Mouse (Mus musculus): ENCODE data around the gene Col5a2. TPM values are rescaled to one million over a fixed set of nuclear protein-coding genes. Genes with fewer than 3 reads are reported as not detected.

The Col5a2 gene
- total and polyA plus RNA-seq, 2 experiments from 2014 or later = 5.7 to 37.0 TPM

- no peak for DNase-seq
- 88% methylated on average over 4 of the region's 4 CpGs for WGBS
- no peaks in the 10 kb centered on the region for H3K36me3 ChIP-seq (ENCODE audit: insufficient read depth)
- H3K4me1 ChIP-seq (ENCODE audit: insufficient read depth) = no peaks in the 10 kb centered on the region
- H3K4me3 ChIP-seq (ENCODE audit: low read depth, low read length) = no peak overlapping the region
- no peaks in the 10 kb centered on the region for H3K27me3 ChIP-seq (ENCODE audit: insufficient read depth, low read length)
- H3K9me3 ChIP-seq (ENCODE audit: low read length) = no peaks in the 10 kb centered on the region
- H3K4me2 ChIP-seq (ENCODE audit: low read depth) = no peak overlapping the region
- no peak overlapping the region for H3K27ac ChIP-seq (ENCODE audit: low read depth, low read length)
- TF ChIP-seq CTCF (IDR thresholded peaks at IDR 0.05; ENCODE audit: low read depth) = no peak
- ATAC-seq = no peak
- H3K9ac ChIP-seq = no peak overlapping the region
Measured at GRCm38 (mm10) chr1:45483001-45483400, 20.1 kb downstream of the Col5a2 start.

GRCm38 (mm10) chr1:45481876-45482275, 21.2 kb downstream of the Col5a2 start:
- TF ChIP-seq CTCF (IDR thresholded peaks at IDR 0.05; ENCODE audit: low read depth) = no peak
- Histone ChIP-seq H3K9me3 (ENCODE audit: low read length) (no peaks in the 10 kb centered on the region), H3K27ac (ENCODE audit: low read depth, low read length) (no peak overlapping the region), H3K27me3 (ENCODE audit: insufficient read depth, low read length) (no peaks in the 10 kb centered on the region), H3K4me3 (ENCODE audit: low read depth, low read length) (no peak overlapping the region), H3K4me1 (ENCODE audit: insufficient read depth) (no peaks in the 10 kb centered on the region), H3K36me3 (ENCODE audit: insufficient read depth) (no peaks in the 10 kb centered on the region), H3K9ac (no peak overlapping the region), H3K4me2 (ENCODE audit: low read depth) (no peak overlapping the region)
- ATAC-seq = no peak
- no peak for DNase-seq
- WGBS = 95% methylated on average over 1 of the region's 1 CpGs

GRCm38 (mm10) chr1:45479087-45479486, 24.0 kb downstream of the Col5a2 start:
- no peak for TF ChIP-seq CTCF (IDR thresholded peaks at IDR 0.05; ENCODE audit: low read depth)
- ATAC-seq (no peak), DNase-seq (no peak)
- Histone ChIP-seq H3K36me3 (ENCODE audit: insufficient read depth) (no peaks in the 10 kb centered on the region), H3K4me3 (ENCODE audit: low read depth, low read length) (no peak overlapping the region), H3K27ac (ENCODE audit: low read depth, low read length) (no peak overlapping the region), H3K9ac (no peak overlapping the region), H3K27me3 (ENCODE audit: insufficient read depth, low read length) (no peaks in the 10 kb centered on the region), H3K4me2 (ENCODE audit: low read depth) (no peak overlapping the region), H3K9me3 (ENCODE audit: low read length) (no peaks in the 10 kb centered on the region), H3K4me1 (ENCODE audit: insufficient read depth) (no peaks in the 10 kb centered on the region)

GRCm38 (mm10) chr1:45472751-45473150, 30.3 kb downstream of the Col5a2 start:
- no peak for TF ChIP-seq CTCF (IDR thresholded peaks at IDR 0.05; ENCODE audit: low read depth)
- Histone ChIP-seq H3K9me3 (ENCODE audit: low read length) (no peaks in the 10 kb centered on the region), H3K4me2 (ENCODE audit: low read depth) (no peak overlapping the region), H3K4me3 (ENCODE audit: low read depth, low read length) (no peak overlapping the region), H3K27ac (ENCODE audit: low read depth, low read length) (no peak overlapping the region), H3K27me3 (ENCODE audit: insufficient read depth, low read length) (no peaks in the 10 kb centered on the region), H3K9ac (no peak overlapping the region), H3K4me1 (ENCODE audit: insufficient read depth) (no peaks in the 10 kb centered on the region), H3K36me3 (ENCODE audit: insufficient read depth) (no peaks in the 10 kb centered on the region)
- WGBS = 48% methylated on average over 4 of the region's 4 CpGs
- DNase-seq (no peak), ATAC-seq (no peak)

- H3K9ac ChIP-seq = no peak overlapping the region
- no peak overlapping the region for H3K4me2 ChIP-seq (ENCODE audit: low read depth)
- DNase-seq (no peak), ATAC-seq (no peak)
- no peaks in the 10 kb centered on the region for H3K27me3 ChIP-seq (ENCODE audit: insufficient read depth, low read length)
- H3K4me3 ChIP-seq (ENCODE audit: low read depth, low read length) = no peak overlapping the region
- no peaks in the 10 kb centered on the region for H3K9me3 ChIP-seq (ENCODE audit: low read length)
- no peaks in the 10 kb centered on the region for H3K36me3 ChIP-seq (ENCODE audit: insufficient read depth)
- TF ChIP-seq CTCF (IDR thresholded peaks at IDR 0.05; ENCODE audit: low read depth) = no peak
- WGBS = 91% methylated on average over 2 of the region's 2 CpGs
- H3K27ac ChIP-seq (ENCODE audit: low read depth, low read length) = no peak overlapping the region
- no peaks in the 10 kb centered on the region for H3K4me1 ChIP-seq (ENCODE audit: insufficient read depth)
Measured at GRCm38 (mm10) chr1:45460767-45461166, 42.3 kb downstream of the Col5a2 start.

GRCm38 (mm10) chr1:45455763-45456162, 47.3 kb downstream of the Col5a2 start:
- Histone ChIP-seq H3K36me3 (ENCODE audit: insufficient read depth) (no peaks in the 10 kb centered on the region), H3K27ac (ENCODE audit: low read depth, low read length) (no peak overlapping the region), H3K4me2 (ENCODE audit: low read depth) (no peak overlapping the region), H3K4me3 (ENCODE audit: low read depth, low read length) (no peak overlapping the region), H3K4me1 (ENCODE audit: insufficient read depth) (no peaks in the 10 kb centered on the region), H3K9me3 (ENCODE audit: low read length) (no peaks in the 10 kb centered on the region), H3K9ac (no peak overlapping the region), H3K27me3 (ENCODE audit: insufficient read depth, low read length) (no peaks in the 10 kb centered on the region)
- TF ChIP-seq CTCF (IDR thresholded peaks at IDR 0.05; ENCODE audit: low read depth) = no peak
- DNase-seq = peak; percentile 34
- ATAC-seq = peak; percentile 51; the same call in 1 of the 2 replicates
- WGBS = 90% methylated on average over 1 of the region's 1 CpGs

- Histone ChIP-seq H3K36me3 (ENCODE audit: insufficient read depth) (no peaks in the 10 kb centered on the region), H3K27me3 (ENCODE audit: insufficient read depth, low read length) (no peaks in the 10 kb centered on the region), H3K9me3 (ENCODE audit: low read length) (no peaks in the 10 kb centered on the region), H3K27ac (ENCODE audit: low read depth, low read length) (no peak overlapping the region), H3K4me3 (ENCODE audit: low read depth, low read length) (no peak overlapping the region), H3K4me1 (ENCODE audit: insufficient read depth) (no peaks in the 10 kb centered on the region), H3K4me2 (ENCODE audit: low read depth) (no peak overlapping the region), H3K9ac (no peak overlapping the region)
- DNase-seq (no peak), ATAC-seq (no peak)
- TF ChIP-seq CTCF (IDR thresholded peaks at IDR 0.05; ENCODE audit: low read depth) = no peak
- 84% methylated on average over 1 of the region's 1 CpGs for whole genome bisulfite sequencing
Measured at GRCm38 (mm10) chr1:45448856-45449255, 54.2 kb downstream of the Col5a2 start.

GRCm38 (mm10) chr1:45431922-45432321, 71.2 kb downstream of the Col5a2 start:
- H3K36me3 ChIP-seq (ENCODE audit: insufficient read depth) = no peaks in the 10 kb centered on the region
- no peak overlapping the region for H3K4me2 ChIP-seq (ENCODE audit: low read depth)
- ATAC-seq (peak; percentile 91), DNase-seq (peak; percentile 65)
- WGBS = 10% methylated on average over 3 of the region's 3 CpGs
- H3K4me3 ChIP-seq (ENCODE audit: low read depth, low read length) = no peak overlapping the region
- H3K4me1 ChIP-seq (ENCODE audit: insufficient read depth) = no peaks in the 10 kb centered on the region
- H3K27me3 ChIP-seq (ENCODE audit: insufficient read depth, low read length) = no peaks in the 10 kb centered on the region
- H3K9ac ChIP-seq = no peak overlapping the region
- TF ChIP-seq CTCF (IDR thresholded peaks at IDR 0.05; ENCODE audit: low read depth) = peak; percentile 81
- H3K27ac ChIP-seq (ENCODE audit: low read depth, low read length) = no peak overlapping the region
- no peaks in the 10 kb centered on the region for H3K9me3 ChIP-seq (ENCODE audit: low read length)
